8 mouse cellular contexts compared by ENCODE assay signal in the genomic region with DNA sequence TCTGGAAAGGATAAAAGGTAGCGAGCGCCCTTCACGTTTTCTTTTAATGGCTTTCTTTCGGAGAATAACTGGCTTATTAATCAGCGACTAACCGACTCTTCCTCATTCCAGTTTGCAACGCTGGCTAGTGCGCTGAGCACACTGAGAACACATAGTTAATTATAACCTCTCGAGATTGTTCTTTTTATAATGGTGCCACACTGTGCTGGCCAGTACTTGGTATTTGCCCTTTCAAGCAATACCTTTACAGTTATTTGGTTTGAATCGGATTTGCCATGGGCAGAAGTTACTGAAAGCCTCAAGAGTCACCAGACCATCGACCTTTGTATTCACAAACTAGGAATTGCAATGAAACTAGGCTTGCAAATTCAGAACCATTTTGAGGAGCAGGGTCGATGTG. TPM values are rescaled to one million over a fixed set of nuclear protein-coding genes. Genes with fewer than 3 reads are reported as not detected.
DNase-seq lines count a peak whose midpoint lies in the region; ATAC-seq and TF ChIP-seq lines count a peak whose summit lies in the region.

No protein-coding gene starts in this region.

- 2% methylated on average over 12 of the region's 12 CpGs for WGBS in kidney, embryonic 15.5 days

- ATAC-seq in erythroblast, adult 5-6 weeks (replicated peaks; ENCODE audit: low FRiP score, poor library complexity, severe bottlenecking): peak; percentile 32; the same call in 1 of the 2 replicates
- ATAC-seq in kidney, embryonic 15.5 days (replicated peaks; ENCODE audit: low FRiP score): 0 out of 2 replicates have a peak, but pooled peaks have one; percentile 33

- peaks cover 26% of the 10 kb centered on the region for H3K79me2 ChIP-seq in myocyte (ENCODE audit: control insufficient read depth, insufficient read depth)

- peak overlapping the region; percentile 71 for H3K4me2 ChIP-seq in kidney, embryonic 15.5 days
- H3K4me2 ChIP-seq in myocyte (ENCODE audit: low read depth): peak overlapping the region; percentile 76

- peak; percentile 2 for DNase-seq in ovary, postnatal 10 days (ENCODE audit: low spot score)
- no peak for DNase-seq in ovary, postnatal 14 days (ENCODE audit: low spot score)
- no peak for DNase-seq in thymus, postnatal 4 days
- DNase-seq in urinary bladder, adult 18-20 months (ENCODE audit: low spot score in 2 of 2): no peak
- DNase-seq in urinary bladder, postnatal 4 days (ENCODE audit: low spot score in 2 of 2): no peak

- no peaks in the 10 kb centered on the region for H3K9me3 ChIP-seq in kidney, embryonic 15.5 days (replicated peaks)

- no peaks in the 10 kb centered on the region for H3K27me3 ChIP-seq in kidney, embryonic 15.5 days
- H3K27me3 ChIP-seq in myocyte (ENCODE audit: control insufficient read depth, insufficient read depth, insufficient read length): no peaks in the 10 kb centered on the region

- H3K4me1 ChIP-seq in kidney, embryonic 15.5 days: peaks cover 26% of the 10 kb centered on the region

- H3ac ChIP-seq in myocyte (ENCODE audit: control insufficient read depth, insufficient read length): peak overlapping the region; percentile 33

- peaks cover 20% of the 10 kb centered on the region for H3K36me3 ChIP-seq in kidney, embryonic 15.5 days
- H3K36me3 ChIP-seq in myocyte (ENCODE audit: control insufficient read depth, insufficient read depth): peaks cover 6% of the 10 kb centered on the region

- H3K9ac ChIP-seq in kidney, embryonic 15.5 days: peak overlapping the region; percentile 76

- peak overlapping the region; percentile 96 for H3K27ac ChIP-seq in kidney, embryonic 15.5 days

- H3K4me3 ChIP-seq in kidney, embryonic 15.5 days (replicated peaks): peak overlapping the region; percentile 84
- H3K4me3 ChIP-seq in myocyte: peak overlapping the region; percentile 83

- no peak for TF ChIP-seq POLR2A in myocyte (IDR thresholded peaks at IDR 0.05; ENCODE audit: insufficient read length, low read depth)

TF ChIP-seq in myocyte, 11 proteins besides CTCF, POLR2A, EP300 and RAD21:
- no peak for TF ChIP-seq TCF3 (IDR thresholded peaks at IDR 0.05; ENCODE audit: insufficient read length, low read depth)
- TF ChIP-seq USF1 (IDR thresholded peaks at IDR 0.05; ENCODE audit: low read depth): no peak
- no peak for TF ChIP-seq E2F4 (IDR thresholded peaks at IDR 0.05; ENCODE audit: insufficient read depth)
- no peak for TF ChIP-seq MYOD1 (IDR thresholded peaks at IDR 0.05; ENCODE audit: control insufficient read depth in 1 of 3, insufficient read length in 2 of 3, low read depth in 2 of 3)
- TF ChIP-seq POLR2AphosphoS2 (IDR thresholded peaks at IDR 0.05; ENCODE audit: insufficient read length, low read depth): no peak
- TF ChIP-seq TCF12 (IDR thresholded peaks at IDR 0.05; ENCODE audit: insufficient read depth, poor library complexity, severe bottlenecking): no peak
- no peak for TF ChIP-seq REST (IDR thresholded peaks at IDR 0.05; ENCODE audit: insufficient read depth, insufficient read length)
- no peak for TF ChIP-seq MYOG (IDR thresholded peaks at IDR 0.05; ENCODE audit: control insufficient read depth in 1 of 3, insufficient read depth in 1 of 3, insufficient read length in 2 of 3, low read depth in 2 of 3)
- no peak for TF ChIP-seq MAX (IDR thresholded peaks at IDR 0.05; ENCODE audit: low read depth)
- no peak for TF ChIP-seq CEBPB (IDR thresholded peaks at IDR 0.05; ENCODE audit: insufficient read depth, poor library complexity, severe bottlenecking)
- TF ChIP-seq SRF (IDR thresholded peaks at IDR 0.05; ENCODE audit: control insufficient read depth, insufficient read length, low read depth): no peak

RNA-seq across cellular contexts. Expression of gene Pet117, which starts 0.7 kb away (rescaled TPM):
- total RNA-seq in erythroblast, adult 5-6 weeks (2015; ENCODE audit: low replicate concordance): not detected in 2 replicates
- 5.4 TPM in 1 of 2 replicates, not detected in the other for total RNA-seq in erythroblast, adult 5-6 weeks (2017; ENCODE audit: low replicate concordance)
- 3.1 and 4.5 TPM in 2 replicates for polyA plus RNA-seq in kidney, embryonic 15.5 days (2015; fragmentation: Nextera tagmentation; extraction: Ambion mirVana)
- 3.1 TPM for polyA plus RNA-seq in myocyte (2012; fragmentation: generic; extraction: Trizol)

RNA-seq across cellular contexts. Expression of gene Kat14, which starts 0.7 kb away (rescaled TPM):
- 7.1 and 8.6 TPM in 2 replicates for total RNA-seq in erythroblast, adult 5-6 weeks (2015; ENCODE audit: low replicate concordance)
- total RNA-seq in erythroblast, adult 5-6 weeks (2017; ENCODE audit: low replicate concordance): 9.5 and 13.5 TPM in 2 replicates
- 48.5 and 50.3 TPM in 2 replicates for polyA plus RNA-seq in kidney, embryonic 15.5 days (2015; fragmentation: Nextera tagmentation; extraction: Ambion mirVana)
- 19.2 TPM for polyA plus RNA-seq in myocyte (2012; fragmentation: generic; extraction: Trizol)

RNA-seq across cellular contexts. Expression of gene Ovol2, which starts 37.6 kb away (rescaled TPM):
- total RNA-seq in erythroblast, adult 5-6 weeks (2015; ENCODE audit: low replicate concordance): not detected in 2 replicates
- not detected in 2 replicates for total RNA-seq in erythroblast, adult 5-6 weeks (2017; ENCODE audit: low replicate concordance)
- 1.0 and 1.5 TPM in 2 replicates for polyA plus RNA-seq in kidney, embryonic 15.5 days (2015; fragmentation: Nextera tagmentation; extraction: Ambion mirVana)
- not detected for polyA plus RNA-seq in myocyte (2012; fragmentation: generic; extraction: Trizol)
